Mouse (Mus musculus) layer of hippocampus, adult 11-12 months (tissue): ENCODE data around the gene Gpc6.
A peak's percentile ranks its signal among the peaks of the same experiment; 100 is the strongest.
"Not testable (repeated sequence)": the region's sequence is repeated elsewhere in the genome, so short reads cannot be mapped to it uniquely, and the experiment has no call there.

Experiments used
- DNase-seq: peaks from one replicate; pipeline ENCODE4 v3.0.0; 2022; ENCODE audit warnings: low spot score

Gpc6 gene

GRCm38 (mm10) chr14:117369331-117369866, 444.3 kb downstream of the Gpc6 start:
- DNase-seq, result no peak

GRCm38 (mm10) chr14:117376822-117377376, 451.8 kb downstream of the Gpc6 start:
- no peak for DNase-seq

GRCm38 (mm10) chr14:117379979-117380378, 454.9 kb downstream of the Gpc6 start:
- no peak for DNase-seq

GRCm38 (mm10) chr14:117383188-117383587, 458.1 kb downstream of the Gpc6 start:
- no peak for DNase-seq

GRCm38 (mm10) chr14:117384096-117384770, 459.1 kb downstream of the Gpc6 start:
- no peak for DNase-seq

GRCm38 (mm10) chr14:117385731-117386270, 460.7 kb downstream of the Gpc6 start:
- no peak for DNase-seq

GRCm38 (mm10) chr14:117390794-117391320, 465.7 kb downstream of the Gpc6 start:
- DNase-seq, result no peak

- DNase-seq, result no peak
Observed at GRCm38 (mm10) chr14:117391412-117391811, 466.3 kb downstream of the Gpc6 start.

GRCm38 (mm10) chr14:117397165-117397564, 472.1 kb downstream of the Gpc6 start:
- no peak for DNase-seq

GRCm38 (mm10) chr14:117407824-117408524, 482.9 kb downstream of the Gpc6 start:
- DNase-seq, result no peak

- no peak for DNase-seq
Observed at GRCm38 (mm10) chr14:117408525-117408835, 483.4 kb downstream of the Gpc6 start.

- peak; percentile 13 for DNase-seq
Observed at GRCm38 (mm10) chr14:117409778-117410177, 484.7 kb downstream of the Gpc6 start.

GRCm38 (mm10) chr14:117410511-117410910, 485.4 kb downstream of the Gpc6 start:
- DNase-seq, result no peak

GRCm38 (mm10) chr14:117415045-117415444, 489.9 kb downstream of the Gpc6 start:
- no peak for DNase-seq

GRCm38 (mm10) chr14:117419561-117420218, 494.6 kb downstream of the Gpc6 start:
- DNase-seq, result no peak

GRCm38 (mm10) chr14:117421170-117421569, 496.1 kb downstream of the Gpc6 start:
- no peak for DNase-seq

- no peak for DNase-seq
Observed at GRCm38 (mm10) chr14:117426116-117426515, 501.0 kb downstream of the Gpc6 start.

- no peak for DNase-seq
Observed at GRCm38 (mm10) chr14:117427776-117428175, 502.7 kb downstream of the Gpc6 start.

GRCm38 (mm10) chr14:117435739-117436138, 510.6 kb downstream of the Gpc6 start:
- no peak for DNase-seq

GRCm38 (mm10) chr14:117446675-117447231, 521.6 kb downstream of the Gpc6 start:
- not testable (repeated sequence) for DNase-seq

- DNase-seq, result no peak
Observed at GRCm38 (mm10) chr14:117451391-117451991, 526.4 kb downstream of the Gpc6 start.
